Comparison of ENCODE assay signal across 8 mouse cellular contexts in genomic region chr11:78922678-78923407, GRCm38 (mm10). TPM values are rescaled to one million over a fixed set of nuclear protein-coding genes. Genes with fewer than 3 reads are reported as not detected.
DNase-seq lines count a peak whose midpoint lies in the region; ATAC-seq and TF ChIP-seq lines count a peak whose summit lies in the region.

No protein-coding gene starts in this region.

- DNase-seq in hindbrain, embryonic 14.5 days (ENCODE audit: low spot score), result peak; percentile 64
- DNase-seq in adrenal gland, postnatal 36 days, result peak; percentile 75 to 76
- peak; percentile 10 to 25 for DNase-seq in frontal cortex, postnatal 36 days (ENCODE audit: low spot score in 2 of 2)
- DNase-seq in layer of hippocampus, postnatal 10 days (ENCODE audit: low spot score in 2 of 2), result peak; percentile 23 to 30
- DNase-seq in thymus, postnatal 10 days (ENCODE audit: low spot score in 2 of 2), result peak; percentile 19 to 49

- TF ChIP-seq EP300 in ES-Bruce4 (IDR thresholded peaks at IDR 0.05; ENCODE audit: insufficient read depth, low read depth, low read length), result no peak

- peak; percentile 91 for TF ChIP-seq CTCF in ES-Bruce4 (IDR thresholded peaks at IDR 0.05; ENCODE audit: low read depth, low read length)

- no peaks in the 10 kb centered on the region for H3K9me3 ChIP-seq in hindbrain, embryonic 14.5 days (ENCODE audit: control insufficient read depth, low read length)
- H3K9me3 ChIP-seq in hindbrain, embryonic 13.5 days, result no peaks in the 10 kb centered on the region
- H3K9me3 ChIP-seq in ES-Bruce4 (replicated peaks; ENCODE audit: control insufficient read depth, insufficient read depth, low read length, poor library complexity, severe bottlenecking), result no peaks in the 10 kb centered on the region

- no peaks in the 10 kb centered on the region for H3K36me3 ChIP-seq in hindbrain, embryonic 14.5 days (replicated peaks; ENCODE audit: control insufficient read depth, insufficient read depth)
- no peaks in the 10 kb centered on the region for H3K36me3 ChIP-seq in hindbrain, embryonic 13.5 days
- no peaks in the 10 kb centered on the region for H3K36me3 ChIP-seq in ES-Bruce4 (ENCODE audit: control insufficient read depth, insufficient read depth, low read length, poor library complexity, severe bottlenecking)

- H3K4me2 ChIP-seq in hindbrain, embryonic 14.5 days (replicated peaks), result no peak overlapping the region
- H3K4me2 ChIP-seq in hindbrain, embryonic 13.5 days, result no peak overlapping the region

- H3K4me1 ChIP-seq in hindbrain, embryonic 14.5 days (replicated peaks; ENCODE audit: control insufficient read depth, insufficient read depth, low read length), result no peaks in the 10 kb centered on the region
- peaks cover 9% of the 10 kb centered on the region for H3K4me1 ChIP-seq in hindbrain, embryonic 13.5 days (replicated peaks)
- peaks cover 3% of the 10 kb centered on the region for H3K4me1 ChIP-seq in ES-Bruce4 (ENCODE audit: control insufficient read depth, insufficient read depth, low read length)

- no peak overlapping the region for H3K27ac ChIP-seq in hindbrain, embryonic 14.5 days
- no peak overlapping the region for H3K27ac ChIP-seq in hindbrain, embryonic 13.5 days
- H3K27ac ChIP-seq in ES-Bruce4 (ENCODE audit: insufficient read depth, low read length), result no peak overlapping the region

- peaks cover 41% of the 10 kb centered on the region for H3K27me3 ChIP-seq in hindbrain, embryonic 14.5 days (ENCODE audit: control insufficient read depth, insufficient read depth, low read length)
- H3K27me3 ChIP-seq in hindbrain, embryonic 13.5 days, result peaks cover 60% of the 10 kb centered on the region
- peaks cover 6% of the 10 kb centered on the region for H3K27me3 ChIP-seq in ES-Bruce4 (ENCODE audit: control insufficient read depth, insufficient read depth, low read length, poor library complexity, severe bottlenecking)

- no peak overlapping the region for H3K4me3 ChIP-seq in hindbrain, embryonic 14.5 days (replicated peaks; ENCODE audit: low read length)
- no peak overlapping the region for H3K4me3 ChIP-seq in hindbrain, embryonic 13.5 days
- H3K4me3 ChIP-seq in ES-Bruce4 (ENCODE audit: low read depth, low read length), result no peak overlapping the region

- TF ChIP-seq POLR2A in ES-Bruce4 (IDR thresholded peaks at IDR 0.05; ENCODE audit: insufficient read depth, low read length), result no peak

- 41% methylated on average over 8 of the region's 8 CpGs for WGBS in hindbrain, embryonic 14.5 days
- WGBS in hindbrain, embryonic 13.5 days, result 46% methylated on average over 8 of the region's 8 CpGs

- no peak for ATAC-seq in hindbrain, embryonic 14.5 days (ENCODE audit: low FRiP score)
- no peak for ATAC-seq in hindbrain, embryonic 13.5 days (ENCODE audit: low FRiP score)
- ATAC-seq in megakaryocyte-erythroid progenitor cell, adult 5-6 weeks (replicated peaks; ENCODE audit: low FRiP score, low TSS enrichment, poor library complexity, severe bottlenecking), result peak; percentile 51; the same call in 1 of the 2 replicates

- H3K9ac ChIP-seq in hindbrain, embryonic 14.5 days, result no peak overlapping the region
- no peak overlapping the region for H3K9ac ChIP-seq in hindbrain, embryonic 13.5 days
- H3K9ac ChIP-seq in ES-Bruce4 (ENCODE audit: low read depth, poor library complexity, severe bottlenecking), result no peak overlapping the region

RNA-seq across cellular contexts. Expression of gene Nos2, which starts 2.3 kb away (rescaled TPM):
- polyA plus RNA-seq in hindbrain, embryonic 14.5 days (2014; fragmentation: Nextera tagmentation; extraction: Ambion mirVana), result 1.1 TPM in 2 replicates
- 1.3 and 1.5 TPM in 2 replicates for polyA plus RNA-seq in hindbrain, embryonic 13.5 days (2015; fragmentation: Nextera tagmentation; extraction: Ambion mirVana)
- 3.0 and 3.4 TPM in 2 replicates for polyA plus RNA-seq in ES-Bruce4 (2011; ENCODE audit: insufficient read depth, insufficient read length, low read depth, missing spikeins)
- 1 to 10 TPM in 1 of 2 experiments, under 1 TPM in 1; 0.89 to 1.8 TPM for total RNA-seq in adrenal gland, postnatal 36 days (2021)
- total RNA-seq in layer of hippocampus, postnatal 10 days (2021), result 1 to 10 TPM; 1.5 to 2.3 TPM
- total RNA-seq in megakaryocyte-erythroid progenitor cell, adult 5-6 weeks (2014; fragmentation: Nextera tagmentation), result not detected in 2 replicates
- total RNA-seq in megakaryocyte-erythroid progenitor cell, adult 5-6 weeks (2017), result not detected in 2 replicates

Comparison
In these comparisons a context has a peak if more than half of its experiments do, and no peak if none do; other contexts are left out.
1. DNase-seq: peak in every context shown above with its lines; median percentile 76 in adrenal gland, postnatal 36 days; 64 in hindbrain, embryonic 14.5 days; 34 in thymus, postnatal 10 days; 26 in layer of hippocampus, postnatal 10 days; 18 in frontal cortex, postnatal 36 days.